Comparison of ENCODE assay signal across 15 mouse cellular contexts in the genomic region with DNA sequence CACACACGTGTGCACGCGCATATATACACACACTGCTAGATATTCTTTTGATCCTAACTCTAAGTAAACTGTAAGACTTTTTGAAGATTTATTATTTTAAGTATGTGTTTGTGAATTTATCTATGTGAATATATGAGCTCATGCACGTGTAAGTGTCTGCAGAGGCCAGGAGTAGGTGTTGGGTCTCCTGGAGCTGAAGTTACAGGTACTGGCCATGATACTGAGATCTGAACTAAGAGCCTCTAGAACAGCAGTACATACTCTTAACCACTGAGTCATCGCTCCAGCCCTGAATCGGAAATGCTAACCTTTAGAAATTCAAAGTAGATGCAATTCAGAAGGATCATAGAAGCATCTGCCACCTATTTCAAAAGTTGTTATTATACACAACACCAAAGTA.
"Had no signal": no experiment of that assay in that cellular context is flagged by ENCODE, and none has a peak within 500 bp of the region (broad histone marks: within the 10 kb centered on the region; RNA-seq: fewer than 3 reads in every experiment).

No protein-coding gene starts in this region.

- ATAC-seq: liver, embryonic 12.5 days; midbrain, embryonic 13.5 days had no signal

- DNase-seq: kidney, adult 8-10 months; kidney, postnatal 25 days; layer of hippocampus, adult 9-11 months; layer of hippocampus, postnatal 36 days; lung, embryonic 14.5 days; lung, postnatal 14 days; retina, postnatal 1 day; right cerebral cortex, postnatal 4 days; spleen, adult 18-20 months had no signal

- H3K27ac ChIP-seq: limb, embryonic 15.5 days; liver, embryonic 12.5 days; midbrain, embryonic 13.5 days; neural tube, embryonic 13.5 days; stomach, embryonic 15.5 days had no signal

- H3K4me3 ChIP-seq: limb, embryonic 15.5 days; liver, embryonic 12.5 days; midbrain, embryonic 13.5 days; myocyte; neural tube, embryonic 13.5 days; stomach, embryonic 15.5 days had no signal
